Mouse (Mus musculus) adrenal gland, adult 8-10 months (tissue): ENCODE data around the gene Gimap4. TPM values are rescaled to one million over a fixed set of nuclear protein-coding genes. Genes with fewer than 3 reads are reported as not detected.

Experiments used
- DNase-seq: peaks from one replicate; pipeline ENCODE4 v3.0.0; 2022
- total RNA-seq, 4 experiments: library from RNA; stranded (reverse); gene quantifications; 2 replicates each; pipeline ENCODE4 v1.2.4; 2022

The Gimap4 gene
- total RNA-seq, 4 experiments from 2014 or later: 29.1 to 56.5 (median 49.4) TPM

DNA sequence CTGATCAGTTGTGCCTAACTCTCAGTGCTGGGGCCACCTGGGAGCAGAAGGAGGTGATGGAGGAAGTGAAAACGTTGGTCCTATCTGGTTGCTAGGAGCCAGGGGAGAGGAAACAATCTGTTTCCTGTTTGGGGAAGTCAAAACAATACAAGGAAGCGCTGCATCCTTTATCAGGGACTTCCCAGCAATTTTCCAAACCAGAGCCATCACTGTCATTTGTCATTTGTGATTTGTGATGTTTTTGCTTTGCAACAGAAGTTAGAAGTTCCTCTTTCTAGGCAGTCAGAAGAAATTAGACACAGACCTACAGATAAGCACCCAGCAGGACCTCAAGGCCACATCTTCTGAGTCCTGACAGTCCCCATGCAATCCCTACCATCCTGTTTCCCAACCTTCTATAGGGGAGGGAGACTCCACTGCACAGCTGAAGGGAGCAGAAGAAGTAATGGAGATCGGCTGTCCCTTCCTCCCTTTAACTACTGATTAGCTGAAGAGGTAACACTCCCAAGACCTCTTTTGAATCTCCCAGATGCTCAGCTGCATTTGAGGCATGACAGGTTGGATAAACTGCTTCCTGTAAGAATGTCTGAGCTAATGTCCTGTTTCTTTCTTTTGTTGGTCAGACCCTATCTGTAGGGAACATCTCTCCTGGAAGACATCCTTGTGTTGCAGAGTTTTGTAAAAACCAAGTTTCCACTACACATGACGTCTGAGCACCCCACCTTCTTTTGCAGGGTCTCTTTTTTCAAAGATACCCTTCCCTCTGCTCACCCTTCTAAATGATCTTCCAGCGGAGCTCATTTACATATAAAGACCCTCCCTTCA, 16.1 kb downstream of the Gimap4 start:
- no peak for DNase-seq

DNA sequence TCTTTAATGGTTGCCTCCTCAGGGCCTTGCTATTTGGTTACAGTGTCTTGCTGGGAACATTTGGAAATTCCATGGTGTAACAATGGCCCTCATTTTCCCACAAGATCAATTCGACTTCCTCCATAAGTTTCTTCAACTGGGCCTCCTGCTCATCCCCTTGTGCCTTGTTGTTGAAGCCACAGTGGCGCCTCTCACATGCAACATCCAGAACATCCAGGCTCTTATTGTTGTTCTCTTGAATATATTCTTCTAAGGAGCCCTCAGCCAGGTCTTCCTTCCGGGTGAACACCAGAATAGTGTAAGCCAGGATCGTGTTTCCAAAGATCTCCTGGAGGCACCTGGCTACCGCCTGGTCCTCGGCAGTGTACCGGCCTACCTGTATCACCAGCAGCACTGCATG, 17.8 kb downstream of the Gimap4 start:
- no peak for DNase-seq

DNA sequence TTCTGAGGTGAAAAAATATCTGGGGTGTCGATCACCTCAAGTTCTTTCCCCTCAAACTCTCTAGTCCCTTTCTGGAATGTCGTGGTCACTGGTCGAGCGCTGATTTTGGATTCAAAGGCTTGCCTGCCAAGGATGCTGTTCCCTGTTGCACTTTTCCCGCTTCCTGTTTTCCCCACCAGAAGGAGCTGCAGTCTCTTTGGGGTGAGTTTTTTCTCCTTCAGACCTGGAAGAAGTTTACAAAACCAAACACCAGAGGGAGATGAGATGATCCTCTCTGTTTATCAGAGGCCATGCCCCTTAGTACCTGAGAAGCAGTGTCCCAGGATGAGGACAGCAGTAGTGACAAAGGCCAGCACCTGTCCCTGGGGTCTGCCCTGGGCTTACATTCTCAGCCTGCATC, 18.3 kb downstream of the Gimap4 start:
- DNase-seq: no peak

DNA sequence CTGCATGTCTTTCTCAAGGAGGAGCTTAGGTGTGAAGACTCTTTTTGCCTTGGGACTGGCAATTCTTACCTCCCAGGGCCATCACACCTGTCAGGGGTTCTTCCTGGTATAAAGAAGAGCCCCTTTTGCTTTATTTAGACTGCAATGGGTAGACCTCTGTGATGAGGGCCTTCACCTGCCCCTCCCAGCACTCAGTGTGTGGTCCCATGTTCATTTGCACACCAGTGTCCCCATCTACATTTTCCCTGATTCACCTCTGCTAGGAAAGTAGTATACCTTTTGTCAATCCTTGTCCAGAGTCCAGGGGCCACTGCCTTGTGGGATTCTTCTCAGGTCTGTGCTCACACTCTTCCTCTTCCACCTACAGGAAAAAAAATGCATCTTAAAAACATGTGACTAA, 19.8 kb downstream of the Gimap4 start:
- DNase-seq: no peak

DNA sequence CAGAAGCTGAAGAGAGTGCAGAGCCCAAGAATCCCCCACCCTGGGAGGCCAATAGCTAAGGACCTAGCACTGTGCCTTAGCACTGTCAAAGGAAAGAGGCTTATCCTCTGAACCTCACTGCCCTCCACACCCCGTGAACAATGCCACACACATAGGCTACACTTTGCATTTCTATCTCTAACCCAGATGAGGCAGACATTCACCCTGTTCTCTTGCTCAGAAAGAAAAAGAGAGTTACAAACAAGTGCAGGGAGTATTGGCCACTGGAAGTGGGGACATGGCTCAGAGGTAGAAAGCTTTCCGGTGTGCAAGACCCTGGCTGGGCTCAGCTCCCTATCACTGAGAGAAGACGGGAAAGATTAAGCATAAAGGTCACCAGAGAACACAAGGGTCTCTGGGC, 21.8 kb downstream of the Gimap4 start:
- DNase-seq: no peak

DNA sequence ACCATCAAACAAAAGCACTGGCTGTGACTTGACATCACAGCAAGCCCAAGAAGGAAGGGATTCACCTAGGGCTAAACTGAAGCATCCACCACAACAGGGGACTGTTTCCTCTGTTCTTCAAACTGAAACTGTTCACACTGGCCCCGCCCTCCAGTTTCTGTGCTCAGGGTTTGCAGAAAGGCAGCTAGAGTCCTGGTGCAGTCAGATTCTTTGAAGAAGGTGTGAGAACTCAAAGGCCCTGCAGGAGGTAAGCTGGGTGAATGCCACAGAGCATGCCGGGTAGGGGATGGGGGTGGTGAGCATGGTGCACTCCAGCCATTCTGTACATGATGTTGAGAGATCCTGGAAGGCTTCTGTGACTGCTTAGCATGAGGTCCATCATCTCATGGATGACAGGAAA, 34.1 kb downstream of the Gimap4 start, which contains the start of the genes Gm28053 and Gimap7:
Gene Gm28053 (plus strand): TSS at position 153 of the 400 bp plus-strand sequence.
Gene Gimap7 (plus strand): TSS at position 167 of the 400 bp plus-strand sequence.
- DNase-seq: no peak

DNA sequence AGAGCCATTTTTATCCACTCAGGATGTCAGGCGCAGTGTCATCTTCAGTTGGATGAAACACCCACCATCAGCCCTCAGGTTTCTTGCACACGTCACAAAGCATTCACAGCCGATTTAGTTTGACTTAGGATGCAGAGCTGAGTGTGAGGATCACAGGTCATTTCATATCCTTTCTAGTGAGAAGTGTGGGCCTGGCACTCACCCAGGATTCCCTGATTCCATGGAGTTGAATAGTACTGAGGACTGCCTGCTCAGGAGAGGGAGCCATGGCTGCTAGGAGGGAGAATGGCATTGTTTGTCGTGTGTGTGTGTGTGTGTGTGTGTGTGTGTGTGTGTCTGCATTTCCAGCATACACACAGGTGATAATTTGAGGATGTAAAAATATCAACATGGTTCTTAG, 36.0 kb downstream of the Gimap4 start:
- DNase-seq: no peak

DNA sequence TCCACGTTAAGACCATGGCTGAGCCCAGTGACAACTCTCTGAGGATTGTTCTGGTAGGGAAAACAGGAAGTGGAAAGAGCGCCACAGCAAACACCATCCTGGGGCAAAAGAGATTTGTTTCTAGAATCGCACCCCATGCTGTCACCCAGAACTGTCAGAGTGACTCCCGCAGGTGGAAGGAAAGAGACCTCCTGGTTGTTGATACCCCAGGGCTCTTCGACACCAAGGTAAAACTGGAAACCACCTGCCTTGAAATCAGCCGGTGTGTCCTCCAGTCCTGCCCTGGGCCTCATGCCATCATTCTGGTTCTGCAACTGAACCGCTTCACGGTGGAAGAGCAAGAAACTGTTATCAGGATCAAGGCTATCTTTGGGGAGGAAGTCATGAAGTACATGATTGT, 39.1 kb downstream of the Gimap4 start:
- DNase-seq: no peak

DNA sequence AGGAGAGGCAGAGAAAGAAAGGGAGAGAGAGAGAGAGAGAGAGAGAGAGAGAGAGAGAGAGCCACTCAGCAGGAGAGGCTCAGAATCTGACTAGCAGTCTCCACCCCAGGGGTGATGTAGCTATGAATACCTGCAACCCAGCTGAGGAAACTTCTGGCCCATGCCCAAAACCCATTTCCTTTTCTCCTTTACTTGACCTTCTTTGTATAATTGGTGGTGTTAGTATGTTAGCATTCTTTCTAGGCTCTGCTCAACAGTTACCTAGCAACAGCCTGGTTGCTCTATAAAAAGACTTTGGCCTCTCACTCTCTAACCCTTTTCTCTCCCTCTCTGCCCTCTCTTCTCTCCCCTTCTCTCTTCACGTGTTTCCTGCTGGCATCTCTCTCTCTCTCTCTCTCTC, 41.1 kb downstream of the Gimap4 start:
- DNase-seq: peak; percentile 42

DNA sequence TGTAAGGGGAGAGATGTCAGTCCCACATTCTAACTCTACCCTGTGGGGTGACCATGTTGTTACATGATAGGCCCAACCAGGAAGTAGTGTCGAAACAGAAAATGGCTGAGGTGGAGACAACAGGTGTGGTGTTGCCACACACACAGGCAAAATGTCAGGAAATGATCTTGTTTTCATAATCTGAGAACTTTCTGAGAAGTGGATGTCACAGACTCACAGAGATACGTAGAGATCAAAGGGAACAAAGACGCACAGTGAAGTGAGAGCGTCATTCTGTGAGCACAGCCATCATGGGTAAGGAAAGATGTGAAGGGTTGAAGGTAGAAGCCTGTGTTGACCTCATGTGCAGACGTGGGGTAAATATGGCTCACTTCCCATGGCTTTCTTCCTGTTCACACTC, 43.4 kb downstream of the Gimap4 start:
- no peak for DNase-seq

DNA sequence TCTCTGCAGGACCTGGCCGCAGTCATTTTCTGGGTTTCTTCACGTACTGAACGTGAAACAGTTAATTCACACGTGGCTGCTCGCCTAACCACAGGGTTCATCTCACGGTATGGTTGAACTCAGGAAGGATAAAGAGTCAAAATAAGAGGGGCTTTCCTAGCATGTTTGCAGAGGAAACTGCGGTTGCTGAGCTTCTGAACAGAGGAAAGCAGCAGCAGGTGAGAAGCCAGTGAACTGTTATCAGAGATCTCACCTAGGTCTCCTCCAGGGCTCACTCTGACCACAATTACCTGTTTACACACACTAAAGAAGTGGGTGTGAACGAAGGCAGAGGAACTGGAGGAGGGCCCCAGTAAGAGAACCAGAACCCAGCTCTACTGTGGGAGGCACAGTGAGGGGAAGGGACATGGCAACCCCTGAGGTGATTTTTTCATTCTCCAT, 48.5 kb downstream of the Gimap4 start:
- no peak for DNase-seq

DNA sequence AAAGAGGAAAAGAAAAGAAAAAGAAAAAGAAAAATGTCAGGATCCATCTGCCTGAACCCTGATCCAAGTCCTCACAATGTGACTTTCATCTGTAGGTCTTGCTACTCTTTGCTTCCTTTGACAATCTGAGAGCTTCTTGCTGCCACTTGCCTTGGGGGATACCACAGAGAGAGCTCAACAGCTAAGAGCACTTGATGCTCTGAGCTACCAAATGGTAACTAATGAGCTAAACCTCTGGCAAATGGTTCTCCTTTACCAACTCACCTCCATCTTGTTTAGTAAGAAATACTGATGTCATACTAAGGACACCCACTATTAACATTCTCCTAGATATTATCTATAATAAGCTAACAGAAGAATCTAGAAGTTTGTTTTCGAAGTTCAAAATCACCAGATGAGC, 49.3 kb downstream of the Gimap4 start:
- no peak for DNase-seq

DNA sequence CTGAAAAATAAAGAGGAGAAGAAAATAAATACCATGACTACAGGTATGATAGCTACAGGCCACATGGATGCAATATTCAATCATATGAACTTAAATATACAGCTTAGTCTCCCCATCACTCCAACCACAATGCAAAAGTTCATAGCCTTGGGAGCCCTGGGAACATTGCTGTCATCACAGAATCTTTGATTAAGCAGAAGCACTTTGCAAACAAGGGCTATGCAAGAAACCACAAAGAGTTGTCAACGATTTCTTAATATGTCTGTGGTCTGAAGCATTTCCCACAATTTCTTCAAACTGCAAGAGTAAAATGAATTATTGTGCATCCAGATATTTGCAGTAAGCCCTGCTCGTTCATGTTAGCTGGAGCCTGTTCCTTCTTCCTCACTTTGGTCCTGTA, 52.7 kb downstream of the Gimap4 start:
- no peak for DNase-seq

DNA sequence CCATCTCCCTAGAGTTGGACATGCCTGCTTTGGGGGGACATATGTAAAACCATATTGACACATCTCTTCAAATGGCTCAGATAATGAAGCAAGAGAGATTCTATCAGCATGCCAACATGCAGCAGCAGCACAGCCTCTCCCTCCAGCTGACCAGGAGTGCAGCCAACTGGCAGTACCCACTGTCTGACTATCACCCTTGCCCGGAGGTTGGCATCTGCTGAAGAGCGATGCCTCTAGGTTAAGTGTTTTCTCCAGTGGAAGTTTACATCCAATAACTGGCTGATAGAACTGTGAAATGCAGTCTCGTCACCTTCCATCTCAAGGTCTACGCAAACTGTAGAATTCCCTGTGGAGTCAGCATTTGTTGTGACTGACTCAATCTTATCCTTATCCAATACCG, 53.3 kb downstream of the Gimap4 start:
- no peak for DNase-seq

DNA sequence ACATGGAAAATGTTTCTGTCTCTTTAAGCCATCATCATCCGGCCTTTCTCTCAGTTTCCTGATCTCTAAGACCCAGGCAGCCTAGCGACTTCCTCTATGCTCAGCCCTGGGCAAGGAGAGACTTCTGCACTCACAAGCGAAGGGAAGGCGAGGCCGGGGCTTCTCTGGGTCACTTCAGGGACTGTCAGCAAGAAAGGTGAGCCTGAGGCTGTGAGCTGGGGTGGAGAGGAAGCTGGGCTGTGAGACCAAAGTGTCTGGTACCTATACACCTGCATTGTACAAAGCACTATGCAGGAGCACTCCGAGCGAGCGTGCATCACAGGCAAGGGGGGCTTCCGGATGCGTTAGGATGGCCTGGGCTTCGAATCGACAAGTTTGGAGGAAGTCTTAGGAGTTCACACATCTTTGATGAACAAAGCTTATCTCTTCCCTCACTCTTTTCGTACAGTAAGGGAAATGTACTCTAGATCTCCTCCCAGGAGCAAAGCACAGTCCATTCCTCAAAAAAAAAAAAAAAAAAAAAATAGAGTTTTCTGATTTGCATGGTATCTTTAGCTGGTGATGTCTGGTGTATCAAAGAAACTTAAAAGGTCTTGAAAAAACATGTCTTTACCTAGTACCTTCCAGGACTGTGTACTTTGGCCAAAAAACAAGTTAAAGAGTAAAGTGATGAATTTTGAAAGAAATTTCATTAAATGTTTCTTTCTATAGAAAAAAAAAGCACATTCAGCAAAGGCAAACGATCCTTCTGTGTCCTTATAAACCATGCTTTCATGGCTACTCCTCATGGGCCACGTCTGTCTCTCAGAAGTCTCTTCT, 54.8 kb downstream of the Gimap4 start, which contains the start of gene Gimap1:
Gene Gimap1 (plus strand): TSS at position 94 of the 819 bp plus-strand sequence.
- no peak for DNase-seq

DNA sequence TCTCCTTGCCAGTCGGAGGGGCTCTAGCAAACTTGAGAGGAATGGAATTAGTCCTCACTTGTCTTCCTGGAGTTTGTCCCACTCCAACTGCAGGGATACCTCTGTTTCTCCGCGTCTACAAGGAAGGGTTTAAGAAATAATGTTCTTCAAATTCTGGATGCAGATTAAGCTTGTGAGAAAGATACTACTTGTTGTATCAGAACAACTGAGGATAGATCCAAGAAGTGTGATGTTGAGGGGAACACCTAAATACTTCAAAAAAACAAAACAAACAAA, 55.4 kb downstream of the Gimap4 start:
- DNase-seq: no peak

DNA sequence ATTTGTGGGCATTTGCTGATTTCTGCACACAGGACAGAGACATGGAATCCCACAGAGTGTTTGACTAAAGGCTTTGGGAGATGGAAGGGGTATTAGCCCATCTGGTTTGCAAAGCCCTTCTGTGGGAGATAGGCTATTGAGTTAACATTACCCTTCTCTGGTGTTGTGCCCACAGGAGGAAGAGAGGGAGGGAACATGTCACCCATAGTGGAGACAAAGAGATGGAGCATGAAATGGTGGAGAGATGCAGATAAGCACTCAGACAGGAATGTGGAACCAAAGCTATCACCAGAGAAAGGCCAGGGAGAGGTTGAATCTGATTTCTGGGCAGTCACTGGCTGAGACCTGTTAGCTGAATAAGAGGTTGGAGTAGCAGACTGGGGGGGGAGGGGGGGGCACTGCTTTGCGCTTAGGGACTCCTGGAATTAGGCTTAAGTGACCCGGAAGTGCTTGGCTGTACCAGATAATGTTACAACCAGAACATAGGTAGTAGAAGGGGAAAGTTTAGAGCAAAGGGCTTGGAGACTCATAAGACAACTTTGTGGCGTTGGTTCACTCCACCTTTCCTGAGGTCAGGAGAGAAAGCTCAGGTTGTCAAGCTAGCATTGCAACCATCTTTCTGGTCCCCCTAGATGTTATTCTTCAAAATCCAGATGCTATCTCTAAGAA, 56.3 kb downstream of the Gimap4 start:
- DNase-seq: no peak

DNA sequence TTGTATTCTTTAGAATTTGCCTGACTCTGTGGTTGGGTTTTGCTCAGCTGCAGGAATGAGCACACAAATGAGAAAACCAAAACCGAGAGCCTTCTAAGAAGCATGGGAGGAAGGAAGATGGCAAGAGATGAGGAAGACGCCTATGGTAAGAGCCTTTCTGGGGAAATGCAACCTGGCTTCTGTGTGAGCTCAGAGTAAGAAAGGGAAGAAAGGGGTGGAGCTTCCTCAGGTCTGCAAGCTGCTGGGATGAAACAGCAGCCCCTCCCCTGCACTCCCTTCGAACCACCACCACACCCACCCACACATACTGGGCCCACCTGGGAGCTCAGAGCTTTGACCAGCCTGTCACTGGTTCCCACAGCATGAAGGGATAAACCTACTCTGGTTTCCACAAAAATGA, 56.9 kb downstream of the Gimap4 start:
- no peak for DNase-seq

Other genes with a start within 250 kb of the Gimap4 start
- 10 to 100 TPM; 56.7 to 68.0 (median 60.6) TPM for gene Zfp467, start 238.7 kb upstream of the Gimap4 start, total RNA-seq
- gene Sspo, start 236.3 kb upstream of the Gimap4 start, total RNA-seq: 1 to 10 TPM; 2.7 to 9.7 (median 5.6) TPM
- 100 to 1,000 TPM; 100 to 130 (median 113) TPM for gene Atp6v0e2, start 146.9 kb upstream of the Gimap4 start, total RNA-seq
- gene Lrrc61, start 129.8 kb upstream of the Gimap4 start, total RNA-seq: 10 to 100 TPM; 45.6 to 49.5 (median 49.1) TPM
- gene Rarres2, start 111.8 kb upstream of the Gimap4 start, total RNA-seq: 100 to 1,000 TPM in 1 of 4 experiments, 10 to 100 TPM in 3; 68.8 to 138 (median 88.5) TPM
- gene Gm45021, start 94.9 kb upstream of the Gimap4 start, total RNA-seq: not detected
- 10 to 100 TPM; 59.1 to 84.5 (median 79.5) TPM for gene Repin1, start 90.7 kb upstream of the Gimap4 start, total RNA-seq
- 1 to 10 TPM in 3 of 4 experiments, not detected in 1; 1.8 to 7.7 (median 2.6) TPM for gene Gm44965, start 90.6 kb upstream of the Gimap4 start, total RNA-seq
- gene Zfp775, start 82.5 kb upstream of the Gimap4 start, total RNA-seq: 10 to 100 TPM; 10.8 to 14.9 (median 13.4) TPM
- 1 to 10 TPM; 1.9 to 6.3 (median 4.1) TPM for gene AI854703, start 57.8 kb upstream of the Gimap4 start, total RNA-seq
- gene Gimap8, start 37.3 kb upstream of the Gimap4 start, total RNA-seq: 10 to 100 TPM in 2 of 4 experiments, 1 to 10 TPM in 2; 9.1 to 15.2 (median 11.7) TPM
- 1 to 10 TPM; 6.9 to 8.3 (median 7.0) TPM for gene Gimap9, start 8.4 kb upstream of the Gimap4 start, total RNA-seq
- 10 to 100 TPM; 53.5 to 89.6 (median 66.6) TPM for gene Gimap6, start 23.7 kb downstream of the Gimap4 start, total RNA-seq
- 1 to 10 TPM; 1.9 to 6.3 (median 3.6) TPM for gene Gm28053, start 34.1 kb downstream of the Gimap4 start, total RNA-seq
- under 1 TPM in 3 of 4 experiments, not detected in 1; 0.28 to 0.83 (median 0.52) TPM for gene Gimap7, start 34.1 kb downstream of the Gimap4 start, total RNA-seq
- gene Gimap1, start 54.5 kb downstream of the Gimap4 start, total RNA-seq: 10 to 100 TPM in 3 of 4 experiments, 1 to 10 TPM in 1; 7.4 to 18.7 (median 11.0) TPM
- gene Gimap5, start 61.6 kb downstream of the Gimap4 start, total RNA-seq: 10 to 100 TPM; 13.9 to 22.5 (median 16.9) TPM
- 10 to 100 TPM in 3 of 4 experiments, 1 to 10 TPM in 1; 9.6 to 18.3 (median 13.7) TPM for gene Gimap3, start 86.3 kb downstream of the Gimap4 start, total RNA-seq
- 100 to 1,000 TPM; 404 to 478 (median 432) TPM for gene Tmem176a, start 156.4 kb downstream of the Gimap4 start, total RNA-seq
- gene Tmem176b, start 156.9 kb downstream of the Gimap4 start, total RNA-seq: 100 to 1,000 TPM; 722 to 872 (median 775) TPM
- not detected for gene Aoc1, start 188.3 kb downstream of the Gimap4 start, total RNA-seq
- gene 1600015I10Rik, start 245.3 kb downstream of the Gimap4 start, total RNA-seq: not detected